Comparison of ENCODE assay signal across 10 mouse cellular contexts in the genomic region with DNA sequence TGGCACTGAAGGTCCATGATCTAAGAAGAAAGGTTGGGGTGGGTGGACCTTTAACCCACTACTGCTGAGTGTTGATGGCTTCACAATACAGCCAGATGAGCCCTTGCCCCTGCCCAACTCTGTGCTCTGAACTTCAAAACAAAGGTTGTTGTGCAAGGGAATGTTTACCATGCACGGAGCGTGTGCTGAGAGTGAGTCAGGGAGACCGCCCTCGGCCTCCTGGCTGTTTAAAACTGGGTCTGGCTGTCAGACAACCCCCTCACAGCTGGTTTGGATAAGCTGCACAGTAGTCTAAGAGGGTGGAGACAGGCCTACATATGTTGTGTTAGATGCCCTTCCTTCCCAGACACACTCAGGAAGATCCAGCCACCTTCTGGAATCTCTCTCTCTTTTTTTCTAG. TPM values are rescaled to one million over a fixed set of nuclear protein-coding genes. Genes with fewer than 3 reads are reported as not detected.
DNase-seq lines count a peak whose midpoint lies in the region; ATAC-seq and TF ChIP-seq lines count a peak whose summit lies in the region.
"Had no signal": no experiment of that assay in that cellular context is flagged by ENCODE, and none has a peak within 500 bp of the region (broad histone marks: within the 10 kb centered on the region; RNA-seq: fewer than 3 reads in every experiment).

No protein-coding gene starts in this region.

- no peak overlapping the region for H3K4me3 ChIP-seq in heart, embryonic 16.5 days (ENCODE audit: low read length)
- H3K4me3 ChIP-seq in limb, embryonic 11.5 days (ENCODE audit: low read depth, low read length), result no peak overlapping the region
- H3K4me3 ChIP-seq in stomach, postnatal 0 days (ENCODE audit: low read depth, low read length), result no peak overlapping the region

- TF ChIP-seq EP300 in stomach, postnatal 0 days (optimal IDR thresholded peaks at IDR 0.05), result no peak

- DNase-seq in heart, postnatal 25 days (ENCODE audit: low spot score), result no peak
- peak; percentile 47 for DNase-seq in right cerebral cortex, postnatal 25 days
- no peak for DNase-seq in right cerebral cortex, postnatal 10 days (ENCODE audit: low spot score in 2 of 2)
- DNase-seq in limb, embryonic 11.5 days (ENCODE audit: low spot score), result peak; percentile 62
- DNase-seq in stomach, postnatal 0 days (ENCODE audit: low spot score), result no peak
- DNase-seq in adrenal gland, adult 2 months, result no peak
- no peak for DNase-seq in adrenal gland, adult 8-10 months
- DNase-seq: adrenal gland, postnatal 25 days had no signal

- intact Hi-C loops in heart, postnatal 25 days (cut with DNase I), result no loop called here

- 63% methylated on average over 4 of the region's 4 CpGs for WGBS in heart, embryonic 16.5 days
- 25% methylated on average over 4 of the region's 4 CpGs for WGBS in limb, embryonic 11.5 days
- WGBS in stomach, postnatal 0 days, result 26% methylated on average over 4 of the region's 4 CpGs

- H3K4me2 ChIP-seq in heart, embryonic 16.5 days (ENCODE audit: low read depth, low read length), result no peak overlapping the region
- H3K4me2 ChIP-seq in limb, embryonic 11.5 days (ENCODE audit: low read depth, severe bottlenecking), result no peak overlapping the region
- no peak overlapping the region for H3K4me2 ChIP-seq in stomach, postnatal 0 days (replicated peaks; ENCODE audit: low read depth)

- no peak overlapping the region for H3K9ac ChIP-seq in heart, embryonic 16.5 days (ENCODE audit: low read length)
- no peak overlapping the region for H3K9ac ChIP-seq in limb, embryonic 11.5 days (ENCODE audit: low read length)
- 0 out of 2 replicates have a peak overlapping the region, but pooled peaks have one; percentile 27 for H3K9ac ChIP-seq in stomach, postnatal 0 days (ENCODE audit: low read length)

- no peak for TF ChIP-seq CTCF in stomach, postnatal 0 days (IDR thresholded peaks at IDR 0.05; ENCODE audit: low read depth)

- H3K36me3 ChIP-seq in heart, embryonic 16.5 days (ENCODE audit: control insufficient read depth, insufficient read depth), result 0 out of 2 replicates have a peak, but pooled peaks cover 4% of the 10 kb centered on the region
- H3K36me3 ChIP-seq in limb, embryonic 11.5 days (ENCODE audit: control insufficient read depth, insufficient read depth, low read length), result no peaks in the 10 kb centered on the region
- H3K36me3 ChIP-seq in stomach, postnatal 0 days (ENCODE audit: control insufficient read depth, insufficient read depth, low read length), result peaks cover 3% of the 10 kb centered on the region; the same call in 1 of the 2 replicates

- ATAC-seq in heart, embryonic 16.5 days (replicated peaks; ENCODE audit: extremely low read depth, insufficient read depth, low FRiP score), result 0 out of 2 replicates have a peak, but pooled peaks have one; percentile 26
- peak; percentile 49 for ATAC-seq in limb, embryonic 11.5 days (ENCODE audit: insufficient number of reproducible peaks, low FRiP score, low TSS enrichment, low read depth)
- peak; percentile 54 for ATAC-seq in stomach, postnatal 0 days (ENCODE audit: low FRiP score, low TSS enrichment)

- no peak overlapping the region for H3K27ac ChIP-seq in heart, embryonic 16.5 days (ENCODE audit: low read length)
- H3K27ac ChIP-seq in limb, embryonic 11.5 days (replicated peaks; ENCODE audit: low read depth, low read length), result peak overlapping the region; percentile 23
- H3K27ac ChIP-seq in stomach, postnatal 0 days (replicated peaks), result peak overlapping the region; percentile 79

- no peaks in the 10 kb centered on the region for H3K9me3 ChIP-seq in heart, embryonic 16.5 days (replicated peaks; ENCODE audit: control insufficient read depth, low read length)
- H3K9me3 ChIP-seq in limb, embryonic 11.5 days (ENCODE audit: control insufficient read depth, low read length), result no peaks in the 10 kb centered on the region
- no peaks in the 10 kb centered on the region for H3K9me3 ChIP-seq in stomach, postnatal 0 days (ENCODE audit: control insufficient read depth, low read length)

- no peaks in the 10 kb centered on the region for H3K27me3 ChIP-seq in heart, embryonic 16.5 days (ENCODE audit: control insufficient read depth, insufficient read depth, low read length)
- H3K27me3 ChIP-seq in limb, embryonic 11.5 days (ENCODE audit: control insufficient read depth, insufficient read depth, low read length), result no peaks in the 10 kb centered on the region
- H3K27me3 ChIP-seq in stomach, postnatal 0 days (ENCODE audit: control insufficient read depth, insufficient read depth, low read length), result no peaks in the 10 kb centered on the region
- H3K27me3 ChIP-seq: CH12.LX had no signal

- H3K4me1 ChIP-seq in heart, embryonic 16.5 days (ENCODE audit: control insufficient read depth, insufficient read depth, low read length), result 0 out of 2 replicates have a peak, but pooled peaks cover 3% of the 10 kb centered on the region
- H3K4me1 ChIP-seq in limb, embryonic 11.5 days (ENCODE audit: control insufficient read depth, insufficient read depth, low read length), result peaks cover 16% of the 10 kb centered on the region
- H3K4me1 ChIP-seq in stomach, postnatal 0 days (replicated peaks; ENCODE audit: control insufficient read depth, insufficient read depth), result peaks cover 6% of the 10 kb centered on the region; the same call in 1 of the 2 replicates

RNA-seq across cellular contexts. Expression of a gene that starts 51.1 kb away (rescaled TPM):
- polyA plus RNA-seq in heart, embryonic 16.5 days (2015; fragmentation: Nextera tagmentation; extraction: Ambion mirVana), result 184 and 213 TPM in 2 replicates
- 100 to 1,000 TPM; 102 to 108 TPM for total RNA-seq in heart, postnatal 25 days (2021)
- polyA plus RNA-seq in limb, embryonic 11.5 days (2014; fragmentation: Nextera tagmentation; extraction: Ambion mirVana), result 153 and 159 TPM in 2 replicates
- polyA plus RNA-seq in stomach, postnatal 0 days (2015; fragmentation: Nextera tagmentation; extraction: Ambion mirVana), result 119 and 134 TPM in 2 replicates
- 10 to 100 TPM; 47.3 to 64.1 TPM for total RNA-seq in adrenal gland, adult 2 months (2021)
- polyA plus RNA-seq in adrenal gland, adult 2 months (2012; rRNA removed), result 9.0 and 14.0 TPM in 2 replicates
- total RNA-seq in adrenal gland, adult 8-10 months (2022), result 10 to 100 TPM; 42.6 to 53.3 (median 52.5) TPM

Comparison
In these comparisons a context has a peak if more than half of its experiments do, and no peak if none do; other contexts are left out.
1. DNase-seq: peak in right cerebral cortex, postnatal 25 days (single experiment) and limb, embryonic 11.5 days (single experiment); none in heart, postnatal 25 days (single experiment), right cerebral cortex, postnatal 10 days (0 of 2), stomach, postnatal 0 days (single experiment), adrenal gland, adult 2 months (single experiment) and adrenal gland, adult 8-10 months (single experiment).
2. Peak in every context shown above with its lines, with median percentiles within 50 percentile points of each other: ATAC-seq.